Mouse (Mus musculus) liver, embryonic 11.5 days (tissue): ENCODE measurements at regions not wholly inside any gene's neighbourhood (a gene's known extent, or its start where the extent isn't known, plus 50 kb on each side); places are given as distances from the start of the nearest gene placed in this dataset.
"Not testable (repeated sequence)": the region's sequence is repeated elsewhere in the genome, so short reads cannot be mapped to it uniquely, and the experiment has no call there.

Experiments used
- ATAC-seq: fragments of 200-750 bp; cut with Nextera tagmentation; replicated peaks from 2 replicates; pipeline ENCODE4 v1.8.0; 2017; ENCODE audit warnings: moderate number of reproducible peaks, mild to moderate bottlenecking, moderate TSS enrichment, moderate library complexity; ENCODE audit not compliant: low FRiP score
- DNase-seq: peaks from one replicate; pipeline ENCODE4 v3.0.0-alpha.2; 2017; ENCODE audit warnings: low spot score
- H3K27ac ChIP-seq: fragments of 300-500 bp; sonication (generic); 2 replicates; pipeline ENCODE4 v1.5.1; 2014; ENCODE audit warnings: mild to moderate bottlenecking, low read depth, low read length, control low read depth
- H3K27me3 ChIP-seq: fragments of 300-500 bp; sonication (generic); replicated peaks from 2 replicates; pipeline ENCODE4 v1.6.1; 2014; ENCODE audit warnings: low read length, mixed read lengths; ENCODE audit not compliant: control insufficient read depth, insufficient read depth
- H3K36me3 ChIP-seq: fragments of 300-500 bp; sonication (generic); 2 replicates; pipeline ENCODE4 v1.6.1; 2014; ENCODE audit warnings: mild to moderate bottlenecking, low read length, moderate library complexity, mixed read lengths; ENCODE audit not compliant: control insufficient read depth, insufficient read depth
- H3K4me1 ChIP-seq: fragments of 300-500 bp; sonication (generic); replicated peaks from 2 replicates; pipeline ENCODE4 v1.6.1; 2014; ENCODE audit warnings: low read length, mixed read lengths; ENCODE audit not compliant: control insufficient read depth, insufficient read depth
- H3K4me2 ChIP-seq: fragments of 300-500 bp; sonication (generic); 2 replicates; pipeline ENCODE4 v1.6.1; 2014; ENCODE audit warnings: mild to moderate bottlenecking, control low read depth, moderate library complexity
- H3K4me3 ChIP-seq: fragments of 300-500 bp; sonication (generic); 2 replicates; pipeline ENCODE4 v1.5.1; 2014; ENCODE audit warnings: low read depth, low read length, control low read depth
- H3K9ac ChIP-seq: fragments of 300-500 bp; sonication (generic); 2 replicates; pipeline ENCODE4 v1.6.1; 2014; ENCODE audit warnings: low read depth, low read length, control low read depth
- H3K9me3 ChIP-seq: fragments of 300-500 bp; sonication (generic); 2 replicates; pipeline ENCODE4 v1.6.1; 2016; ENCODE audit warnings: low read length, inconsistent platforms, mixed read lengths; ENCODE audit not compliant: control insufficient read depth
- WGBS: fragments of 180-500 bp; shearing (Covaris S2); extraction: QIAGEN DNeasy Blood & Tissue Kit; methylation state at CpG from one replicate; pipeline ENCODE4 v1.1.7; 2014; 5-methylcytosine and 5-hydroxymethylcytosine counted together

GRCm38 (mm10) chr12:21784403-21784802 is 367.0 kb upstream of the Ywhaq start:
- peak overlapping the region; percentile 54 for H3K4me3 ChIP-seq
- H3K27me3 ChIP-seq: not testable (repeated sequence)
- peak; percentile 91 for ATAC-seq

GRCm38 (mm10) chr12:21778717-21779116 is 361.3 kb upstream of the Ywhaq start:
- Histone ChIP-seq H3K9ac (peak overlapping the region; percentile 52; the same call in 1 of the 2 replicates), H3K4me3 (peak overlapping the region; percentile 43), H3K4me2 (peak overlapping the region; percentile 59)
- WGBS: 2% methylated on average over 30 of the region's 45 CpGs
- H3K9me3 ChIP-seq, ATAC-seq, H3K36me3 ChIP-seq, H3K4me1 ChIP-seq, H3K27me3 ChIP-seq, H3K27ac ChIP-seq: not testable (repeated sequence)
- DNase-seq: peak; percentile 32

More at GRCm38 (mm10) chr12:21784403-21784802, 367.0 kb upstream of the Ywhaq start:
- not testable (repeated sequence) for H3K36me3 ChIP-seq, H3K9me3 ChIP-seq, H3K27ac ChIP-seq, H3K4me1 ChIP-seq
- H3K9ac ChIP-seq: peak overlapping the region; percentile 50
- H3K4me2 ChIP-seq: peak overlapping the region; percentile 55
- DNase-seq: peak; percentile 56
- WGBS: 2% methylated on average over 35 of the region's 39 CpGs

- not testable (repeated sequence) for ATAC-seq, DNase-seq, H3K27ac ChIP-seq, H3K36me3 ChIP-seq, H3K9me3 ChIP-seq, H3K27me3 ChIP-seq, H3K4me1 ChIP-seq
- Histone ChIP-seq H3K4me2 (peak overlapping the region; percentile 59), H3K4me3 (peak overlapping the region; percentile 43), H3K9ac (peak overlapping the region; percentile 52; the same call in 1 of the 2 replicates)
- 13% methylated on average over 47 of the region's 50 CpGs for WGBS
Measured at GRCm38 (mm10) chr12:21778308-21778707, 360.9 kb upstream of the Ywhaq start.

GRCm38 (mm10) chr12:21767717-21768116 is 350.3 kb upstream of the Ywhaq start:
- not testable (repeated sequence) for H3K9ac ChIP-seq, DNase-seq, H3K4me3 ChIP-seq, ATAC-seq, H3K4me2 ChIP-seq, H3K27ac ChIP-seq, H3K4me1 ChIP-seq, H3K9me3 ChIP-seq, H3K27me3 ChIP-seq, H3K36me3 ChIP-seq
- 92% methylated on average over 2 of the region's 2 CpGs for WGBS
